Mouse (Mus musculus): ENCODE measurements at regions not wholly inside any gene's neighbourhood (a gene's known extent, or its start where the extent isn't known, plus 50 kb on each side); places are given as distances from the start of the nearest gene placed in this dataset.
A peak's percentile ranks its signal among the peaks of the same experiment; 100 is the strongest.

DNA sequence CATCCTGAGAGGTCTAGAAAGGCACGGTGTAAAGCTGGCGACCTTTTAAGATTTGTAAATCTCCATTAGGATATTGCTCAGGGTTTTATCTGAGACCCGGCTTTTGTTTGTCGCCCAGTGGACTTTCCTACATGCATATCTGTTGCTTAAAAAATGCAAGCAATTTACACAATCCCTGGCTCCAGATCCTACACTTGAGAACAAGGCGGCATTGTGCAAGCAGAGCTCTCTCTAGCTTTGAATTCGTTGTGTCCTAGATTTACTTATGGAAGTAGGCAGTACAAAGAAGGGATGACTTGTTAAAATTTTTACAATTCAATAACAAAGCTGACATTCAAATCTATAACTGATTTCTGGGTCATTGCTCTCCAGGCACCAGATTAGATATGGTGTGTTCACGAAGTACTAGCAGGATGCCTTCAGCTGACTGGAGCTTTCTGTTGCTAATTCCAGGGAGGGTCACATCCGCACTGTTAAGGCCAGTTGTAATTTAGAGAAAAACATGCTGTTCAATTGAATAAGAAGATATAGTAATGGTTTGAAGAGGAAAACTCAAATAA, 62.2 kb upstream of the Teddm2 start:
- WGBS, result 55% methylated on average over 8 of the region's 8 CpGs
- ATAC-seq (ENCODE audit: low read depth), result no peak

DNA sequence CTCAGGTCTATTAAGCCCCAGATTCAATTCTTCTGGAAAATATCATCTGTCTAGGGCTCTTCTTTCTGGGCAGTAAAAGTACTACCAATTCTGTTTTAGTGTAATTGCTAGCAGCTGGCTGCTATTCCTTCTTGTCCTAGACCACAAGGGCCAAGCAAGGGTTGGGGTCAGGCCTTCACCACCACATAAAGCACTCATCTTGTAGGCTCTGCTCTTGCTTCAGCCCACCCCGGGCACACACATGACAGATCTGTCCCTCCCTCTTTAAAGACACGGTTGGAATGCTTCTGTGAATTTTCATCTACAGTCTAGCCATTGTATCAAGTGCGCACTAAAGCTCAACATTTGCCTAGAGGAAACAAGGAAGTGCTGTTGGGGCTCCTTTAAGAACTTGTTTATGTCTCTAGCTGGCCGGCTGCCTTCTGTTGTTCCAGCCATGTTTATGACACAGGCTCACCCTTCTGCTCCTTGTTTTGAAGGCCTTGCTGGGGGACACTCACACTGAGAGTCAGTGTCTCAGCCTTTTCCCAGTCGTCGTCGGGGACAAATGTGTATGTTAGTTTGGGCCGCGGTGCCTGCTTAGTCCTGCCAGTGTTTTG, 63.8 kb upstream of the Teddm2 start:
- H3K36me3 ChIP-seq, result no peaks in the 10 kb centered on the region
- no peak for ATAC-seq (ENCODE audit: low read depth)
- no peak overlapping the region for H3K9ac ChIP-seq
- no peak overlapping the region for H3K27ac ChIP-seq (replicated peaks)
- WGBS, result 52% methylated on average over 9 of the region's 9 CpGs
- no peaks in the 10 kb centered on the region for H3K9me3 ChIP-seq
- H3K4me2 ChIP-seq, result no peak overlapping the region
- H3K4me3 ChIP-seq, result no peak overlapping the region
- no peaks in the 10 kb centered on the region for H3K27me3 ChIP-seq
- no peaks in the 10 kb centered on the region for H3K4me1 ChIP-seq (replicated peaks)

More for the DNA sequence above, 62.2 kb upstream of the Teddm2 start:
- H3K36me3 ChIP-seq, result no peaks in the 10 kb centered on the region
- no peak overlapping the region for H3K9ac ChIP-seq
- H3K4me1 ChIP-seq (replicated peaks), result no peaks in the 10 kb centered on the region
- no peaks in the 10 kb centered on the region for H3K27me3 ChIP-seq
- H3K9me3 ChIP-seq, result no peaks in the 10 kb centered on the region
- H3K4me2 ChIP-seq, result no peak overlapping the region
- no peak overlapping the region for H3K4me3 ChIP-seq
- no peak overlapping the region for H3K27ac ChIP-seq (replicated peaks)

DNA sequence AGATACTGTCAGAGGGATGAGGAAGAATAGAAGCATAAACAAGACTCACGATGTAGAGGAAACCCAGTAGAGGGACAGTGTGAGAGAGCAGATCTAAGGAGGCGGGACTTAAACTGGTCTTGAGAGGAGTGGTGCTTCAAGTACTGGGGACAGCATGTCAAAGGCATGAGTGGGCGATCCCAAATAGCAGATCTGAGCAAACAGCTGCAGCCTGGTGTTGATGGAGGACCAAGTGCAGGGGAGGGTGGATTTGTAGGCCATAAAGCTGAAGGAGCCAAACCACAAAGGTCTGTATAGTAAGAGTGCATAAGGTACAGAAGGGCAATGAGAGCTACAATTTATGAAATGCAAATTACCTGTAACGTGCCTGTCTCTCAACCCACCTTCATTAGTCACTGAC, 69.4 kb upstream of the Teddm2 start:
- 89% methylated on average over 4 of the region's 4 CpGs for WGBS
- Histone ChIP-seq H3K27ac (replicated peaks) (no peak overlapping the region), H3K4me2 (no peak overlapping the region), H3K4me3 (no peak overlapping the region), H3K9me3 (no peaks in the 10 kb centered on the region), H3K4me1 (replicated peaks) (no peaks in the 10 kb centered on the region), H3K36me3 (no peaks in the 10 kb centered on the region), H3K9ac (no peak overlapping the region), H3K27me3 (no peaks in the 10 kb centered on the region)
- no peak for ATAC-seq (ENCODE audit: low read depth)

DNA sequence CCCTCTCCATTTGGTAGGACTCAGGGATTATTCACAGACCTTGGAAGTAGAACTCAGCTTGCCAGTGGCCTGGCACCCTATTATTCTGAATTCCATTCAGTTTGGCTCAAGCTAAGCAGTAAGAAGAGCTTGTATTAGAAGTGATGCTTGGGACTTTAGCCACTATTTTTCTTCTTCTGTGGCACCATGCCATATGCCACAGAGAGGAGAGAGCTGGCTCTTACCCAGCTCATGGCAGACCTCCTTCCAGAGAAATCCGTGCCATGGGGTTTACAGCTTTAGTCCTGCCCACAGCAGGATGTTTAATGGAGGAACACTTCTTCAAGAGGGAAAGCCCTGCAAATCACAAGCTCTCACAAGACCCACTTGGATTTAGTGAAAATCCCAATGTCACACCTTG, 74.3 kb upstream of the Teddm2 start:
- ATAC-seq (ENCODE audit: low read depth), result no peak
- 59% methylated on average over 1 of the region's 1 CpGs for WGBS

DNA sequence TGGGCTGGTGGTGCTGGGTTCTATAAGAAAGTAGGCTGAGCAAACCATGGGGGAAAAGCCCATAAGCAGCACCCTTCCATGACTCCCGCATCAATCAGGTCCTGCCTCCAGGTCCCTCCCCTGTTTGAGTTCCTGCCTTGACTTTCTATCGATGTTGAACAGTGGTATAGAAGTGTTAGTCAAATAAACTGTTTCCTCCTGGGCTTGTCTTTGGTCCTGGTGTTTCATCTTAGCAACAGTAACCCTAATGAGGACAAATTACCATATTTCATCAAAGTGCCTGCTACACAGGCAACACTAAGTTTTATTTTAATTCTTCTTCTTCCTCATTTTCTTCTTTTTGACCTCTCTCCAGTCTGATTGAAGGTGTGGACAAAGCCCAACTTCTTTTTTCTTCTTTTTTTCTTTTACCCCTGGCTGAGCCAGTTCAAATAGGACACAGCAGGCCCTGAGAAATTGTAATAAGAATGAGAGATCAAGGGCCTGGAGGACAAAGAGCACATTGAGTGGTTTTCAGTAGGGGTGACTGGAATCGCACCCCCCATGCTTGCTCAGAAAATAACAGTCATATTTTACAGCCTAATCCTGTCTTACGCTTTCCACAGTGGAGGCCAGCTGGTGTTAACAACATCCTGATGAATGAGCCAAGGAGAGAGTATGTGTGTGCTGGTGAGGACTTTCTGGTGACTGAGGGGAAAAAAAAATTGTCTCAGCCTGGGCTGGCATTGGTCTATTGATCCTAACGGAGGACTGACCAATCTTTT, 78.1 kb upstream of the Teddm2 start:
- H3K27ac ChIP-seq (replicated peaks), result no peak overlapping the region
- no peak overlapping the region for H3K4me2 ChIP-seq
- H3K9me3 ChIP-seq, result no peaks in the 10 kb centered on the region; the same call in 1 of the 2 replicates
- no peaks in the 10 kb centered on the region for H3K36me3 ChIP-seq
- H3K9ac ChIP-seq, result no peak overlapping the region
- no peaks in the 10 kb centered on the region for H3K4me1 ChIP-seq (replicated peaks)
- ATAC-seq (ENCODE audit: low read depth), result peak; percentile 79
- WGBS, result 13% methylated on average over 5 of the region's 5 CpGs
- no peaks in the 10 kb centered on the region for H3K27me3 ChIP-seq
- H3K4me3 ChIP-seq, result no peak overlapping the region

More for the DNA sequence above, 74.3 kb upstream of the Teddm2 start:
- Histone ChIP-seq H3K27me3 (no peaks in the 10 kb centered on the region), H3K9me3 (no peaks in the 10 kb centered on the region; the same call in 1 of the 2 replicates), H3K4me3 (no peak overlapping the region), H3K4me1 (replicated peaks) (no peaks in the 10 kb centered on the region), H3K36me3 (no peaks in the 10 kb centered on the region), H3K9ac (no peak overlapping the region), H3K4me2 (no peak overlapping the region), H3K27ac (replicated peaks) (no peak overlapping the region)

DNA sequence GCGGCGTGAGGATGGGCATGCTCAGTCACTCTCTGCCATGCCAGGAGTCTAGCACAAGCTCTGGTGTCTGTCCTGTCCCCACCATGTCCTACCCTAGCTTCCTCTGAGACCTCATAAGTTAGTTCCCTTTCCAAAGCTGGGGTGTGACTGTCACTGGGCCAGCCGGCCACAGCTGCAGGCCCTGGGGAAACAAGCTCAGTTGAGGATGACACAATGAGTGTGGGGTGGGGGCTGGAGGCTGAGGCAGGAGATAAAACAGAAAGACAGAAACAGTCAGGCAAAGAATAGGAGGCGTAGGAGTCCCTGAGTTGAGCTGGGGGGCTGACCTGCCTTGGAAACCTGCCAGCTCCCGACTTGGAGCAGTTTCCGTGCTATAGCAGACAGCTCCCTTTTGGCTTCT, 80.9 kb upstream of the Teddm2 start:
- no peak overlapping the region for H3K4me3 ChIP-seq
- H3K36me3 ChIP-seq, result no peaks in the 10 kb centered on the region
- no peaks in the 10 kb centered on the region for H3K4me1 ChIP-seq (replicated peaks)
- no peaks in the 10 kb centered on the region; the same call in 1 of the 2 replicates for H3K9me3 ChIP-seq
- no peak overlapping the region for H3K27ac ChIP-seq (replicated peaks)
- no peak for ATAC-seq (ENCODE audit: low read depth)
- no peaks in the 10 kb centered on the region for H3K27me3 ChIP-seq
- no peak overlapping the region for H3K9ac ChIP-seq
- WGBS, result 64% methylated on average over 6 of the region's 6 CpGs
- no peak overlapping the region for H3K4me2 ChIP-seq

DNA sequence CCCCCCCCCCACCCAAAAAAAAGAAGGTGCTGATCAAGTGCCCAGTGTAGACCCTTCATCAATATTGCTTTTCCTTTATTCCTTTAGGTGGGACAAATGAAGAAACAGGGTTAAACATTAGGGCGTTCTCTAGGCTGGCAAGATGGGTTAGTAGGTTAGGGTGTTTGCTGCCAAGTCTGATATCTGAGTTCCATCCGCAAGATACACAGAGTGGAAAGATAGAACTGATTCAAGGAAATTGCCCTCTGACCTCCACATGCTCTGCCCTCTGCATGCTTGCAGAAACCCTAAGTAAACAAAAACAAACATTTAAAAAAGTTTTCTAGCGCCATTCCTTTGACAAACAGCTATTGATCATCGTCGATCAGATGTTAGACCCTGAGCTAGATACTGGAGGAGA, 85.6 kb upstream of the Teddm2 start:
- Histone ChIP-seq H3K27me3 (no peaks in the 10 kb centered on the region), H3K9me3 (no peaks in the 10 kb centered on the region), H3K36me3 (no peaks in the 10 kb centered on the region), H3K4me1 (replicated peaks) (no peaks in the 10 kb centered on the region), H3K27ac (replicated peaks) (no peak overlapping the region), H3K9ac (no peak overlapping the region), H3K4me2 (no peak overlapping the region), H3K4me3 (no peak overlapping the region)
- 89% methylated on average over 5 of the region's 5 CpGs for WGBS
- no peak for ATAC-seq (ENCODE audit: low read depth)

DNA sequence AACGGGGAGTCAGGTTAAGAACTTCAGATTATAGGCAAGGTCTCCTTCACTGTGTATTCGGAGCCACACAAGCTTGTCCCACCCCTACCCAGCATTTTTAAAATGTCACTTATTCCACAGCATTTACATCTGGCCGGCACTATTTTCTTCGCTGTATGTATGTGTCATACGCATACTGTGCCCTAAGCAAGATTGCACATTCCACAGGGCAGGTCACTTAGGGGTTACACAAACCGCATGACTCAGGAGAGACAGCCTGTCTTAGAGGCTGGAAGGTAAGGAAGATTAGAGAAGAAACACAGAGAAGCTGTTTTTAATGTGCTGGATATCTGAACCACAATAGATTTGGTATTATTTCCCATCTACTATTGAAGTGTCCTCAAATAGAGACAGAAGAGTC, 86.6 kb upstream of the Teddm2 start:
- H3K9ac ChIP-seq, result no peak overlapping the region
- H3K27ac ChIP-seq (replicated peaks), result no peak overlapping the region
- no peaks in the 10 kb centered on the region for H3K4me1 ChIP-seq (replicated peaks)
- 84% methylated on average over 6 of the region's 6 CpGs for WGBS
- H3K4me3 ChIP-seq, result no peak overlapping the region
- no peak for ATAC-seq (ENCODE audit: low read depth)
- no peaks in the 10 kb centered on the region for H3K9me3 ChIP-seq
- no peaks in the 10 kb centered on the region for H3K36me3 ChIP-seq
- H3K4me2 ChIP-seq, result no peak overlapping the region
- no peaks in the 10 kb centered on the region for H3K27me3 ChIP-seq

DNA sequence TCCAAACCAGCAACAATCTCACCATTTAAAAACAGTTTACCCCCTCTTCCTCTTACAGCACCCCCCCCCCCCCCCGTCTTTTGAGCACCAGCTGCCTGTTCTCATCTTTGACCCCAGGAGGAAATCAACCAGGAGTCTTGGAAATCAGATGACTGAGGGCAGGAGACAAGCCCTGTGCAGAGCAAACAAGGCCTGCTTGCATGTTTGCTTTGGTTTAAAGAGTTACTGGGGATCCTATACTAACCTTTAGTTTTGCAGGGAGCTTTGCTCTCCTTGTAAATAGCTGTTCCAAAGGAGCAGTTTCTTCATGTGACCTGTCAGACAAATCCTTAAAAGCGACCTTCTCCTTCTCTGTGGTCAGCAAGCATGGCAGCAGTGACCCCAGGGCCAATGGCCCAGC, 88.3 kb upstream of the Teddm2 start:
- no peaks in the 10 kb centered on the region for H3K27me3 ChIP-seq
- no peaks in the 10 kb centered on the region for H3K9me3 ChIP-seq
- no peak overlapping the region for H3K4me3 ChIP-seq
- H3K27ac ChIP-seq (replicated peaks), result no peak overlapping the region
- H3K4me1 ChIP-seq (replicated peaks), result no peaks in the 10 kb centered on the region
- no peak overlapping the region for H3K4me2 ChIP-seq
- 68% methylated on average over 2 of the region's 2 CpGs for WGBS
- no peak overlapping the region for H3K9ac ChIP-seq
- ATAC-seq (ENCODE audit: low read depth), result no peak
- no peaks in the 10 kb centered on the region for H3K36me3 ChIP-seq

DNA sequence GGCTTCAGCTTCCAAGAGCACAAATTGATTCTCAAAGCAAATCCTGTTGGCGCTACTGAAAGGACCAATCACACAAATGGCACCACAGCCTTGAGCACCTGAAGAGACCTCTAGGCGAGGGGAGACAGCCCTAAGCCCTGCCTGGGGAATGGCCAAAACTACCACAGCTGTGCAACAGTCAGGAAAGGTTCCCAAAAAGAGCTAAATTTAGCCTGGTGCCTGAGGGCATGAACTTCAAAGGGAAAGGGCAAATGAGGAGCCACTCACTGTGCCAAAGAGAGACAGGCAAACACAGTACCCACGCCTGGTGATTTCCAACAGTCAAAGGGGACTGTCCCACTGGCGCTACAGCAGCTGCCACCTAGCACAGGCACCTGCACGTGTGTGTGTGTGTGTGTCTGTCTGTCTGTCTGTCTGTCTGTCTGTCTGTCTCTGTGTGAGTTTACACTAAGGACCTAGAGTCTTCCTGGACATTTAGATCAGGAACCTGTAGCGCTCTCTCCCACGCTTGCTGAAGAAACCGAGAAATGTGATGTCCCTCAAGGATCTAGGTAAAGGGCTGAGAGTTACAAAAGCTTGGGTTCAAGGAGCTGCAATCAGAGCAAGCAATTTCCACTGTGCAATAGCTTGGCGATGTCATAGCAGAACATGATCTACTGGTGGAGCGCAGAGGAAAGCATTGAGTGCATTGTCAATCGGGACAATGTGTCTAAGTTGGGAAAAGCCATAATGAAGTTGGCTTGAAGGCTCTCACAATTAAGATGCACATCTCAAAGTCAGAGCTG, 90.8 kb upstream of the Teddm2 start:
- 89% methylated on average over 11 of the region's 11 CpGs for WGBS
- no peak overlapping the region for H3K4me3 ChIP-seq
- no peak overlapping the region for H3K27ac ChIP-seq (replicated peaks)
- no peaks in the 10 kb centered on the region for H3K36me3 ChIP-seq
- H3K9me3 ChIP-seq, result 0 out of 2 replicates have a peak, but pooled peaks cover 5% of the 10 kb centered on the region
- H3K27me3 ChIP-seq, result no peaks in the 10 kb centered on the region
- H3K4me2 ChIP-seq, result no peak overlapping the region
- no peaks in the 10 kb centered on the region for H3K4me1 ChIP-seq (replicated peaks)
- no peak overlapping the region for H3K9ac ChIP-seq
- no peak for ATAC-seq (ENCODE audit: low read depth)

DNA sequence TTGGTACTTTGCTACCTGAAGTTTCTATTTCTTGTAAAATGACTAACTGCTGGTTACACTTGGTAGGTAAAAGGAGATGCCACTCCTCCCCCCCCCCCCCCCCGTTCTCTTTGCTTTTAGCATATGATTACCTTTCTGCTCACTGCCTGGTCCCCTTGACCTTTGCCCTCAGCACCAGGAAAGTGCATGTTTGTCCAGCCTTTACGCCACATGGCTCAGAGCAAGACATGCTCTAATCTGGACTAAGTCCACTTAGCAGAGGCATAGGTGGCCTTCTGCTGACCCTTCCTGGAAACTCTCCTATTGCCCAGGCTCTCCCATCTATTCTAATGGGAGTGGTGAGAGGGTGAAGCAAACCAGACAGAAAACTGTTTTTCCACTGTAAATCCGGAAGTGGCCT, 92.4 kb upstream of the Teddm2 start:
- H3K9me3 ChIP-seq, result 0 out of 2 replicates have a peak, but pooled peaks cover 5% of the 10 kb centered on the region
- H3K4me2 ChIP-seq, result no peak overlapping the region
- H3K27ac ChIP-seq (replicated peaks), result no peak overlapping the region
- peaks cover 5% of the 10 kb centered on the region for H3K4me1 ChIP-seq (replicated peaks)
- no peaks in the 10 kb centered on the region for H3K27me3 ChIP-seq
- H3K9ac ChIP-seq, result no peak overlapping the region
- no peak for ATAC-seq (ENCODE audit: low read depth)
- WGBS, result 75% methylated on average over 3 of the region's 3 CpGs
- no peaks in the 10 kb centered on the region for H3K36me3 ChIP-seq
- H3K4me3 ChIP-seq, result no peak overlapping the region

DNA sequence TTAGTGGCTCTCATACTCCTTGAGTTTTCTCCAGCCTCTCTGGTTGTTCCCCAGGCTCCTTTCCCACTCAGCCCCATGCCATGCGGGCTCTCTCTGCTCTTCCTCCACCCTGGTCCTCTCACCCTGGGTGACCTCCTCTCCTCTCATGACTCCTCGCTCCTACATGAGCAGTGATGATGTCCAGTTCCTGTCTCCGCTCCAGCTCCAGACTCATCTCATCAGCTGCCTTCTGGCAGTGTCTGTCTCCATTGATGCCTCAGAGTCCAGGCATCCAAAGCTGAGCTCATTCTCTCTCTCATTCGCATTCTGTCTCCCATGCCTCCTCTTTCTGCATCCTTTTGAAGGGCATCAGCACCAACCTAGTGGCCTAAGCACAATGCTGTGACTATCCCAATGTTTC, 94.8 kb upstream of the Teddm2 start:
- Histone ChIP-seq H3K4me1 (replicated peaks) (peaks cover 7% of the 10 kb centered on the region), H3K9me3 (0 out of 2 replicates have a peak, but pooled peaks cover 5% of the 10 kb centered on the region), H3K4me3 (no peak overlapping the region), H3K27me3 (no peaks in the 10 kb centered on the region), H3K36me3 (no peaks in the 10 kb centered on the region), H3K4me2 (no peak overlapping the region), H3K9ac (no peak overlapping the region), H3K27ac (replicated peaks) (no peak overlapping the region)
- over 99% methylated on average over 4 of the region's 4 CpGs for WGBS
- no peak for ATAC-seq (ENCODE audit: low read depth)

All from neural tube, embryonic 13.5 days (tissue).